Mouse (Mus musculus): ENCODE measurements around the gene Creg2. TPM values are rescaled to one million over a fixed set of nuclear protein-coding genes. Genes with fewer than 3 reads are reported as not detected.
"Not testable (repeated sequence)": the region's sequence is repeated elsewhere in the genome, so short reads cannot be mapped to it uniquely, and the experiment has no call there.

The Creg2 gene
- polyA plus RNA-seq, 1 experiment from 2014 or later = not detected

DNA sequence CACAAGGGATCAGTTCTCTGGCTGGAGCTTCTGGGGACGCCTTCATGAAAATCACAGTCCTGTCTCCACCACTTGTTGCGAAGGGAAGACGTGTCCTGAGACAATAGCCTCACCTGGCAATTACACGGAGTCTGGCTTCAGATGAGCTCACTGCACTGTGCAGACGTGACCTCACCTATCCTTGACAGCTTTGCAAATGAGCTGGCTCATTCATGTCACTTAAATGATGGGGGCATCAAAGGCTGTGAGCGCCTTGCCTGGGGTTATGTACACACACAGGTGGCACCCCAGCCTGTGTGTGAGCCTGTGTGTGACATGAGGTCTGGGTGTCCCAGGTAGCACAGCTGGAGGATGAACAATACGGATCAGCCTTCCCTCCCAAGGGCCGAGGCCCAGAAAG lies 27.6 kb upstream of the Creg2 start:
- H3K4me2 ChIP-seq = no peak overlapping the region
- no peak overlapping the region for H3K4me3 ChIP-seq
- H3K9me3 ChIP-seq = no peaks in the 10 kb centered on the region
- no peaks in the 10 kb centered on the region for H3K4me1 ChIP-seq
- H3K27me3 ChIP-seq (replicated peaks) = no peaks in the 10 kb centered on the region
- H3K27ac ChIP-seq (replicated peaks) = no peak overlapping the region
- no peaks in the 10 kb centered on the region for H3K36me3 ChIP-seq
- H3K9ac ChIP-seq = no peak overlapping the region
- ATAC-seq (ENCODE audit: extremely low read depth, insufficient number of reproducible peaks, low FRiP score, low TSS enrichment) = no peak
- 65% methylated on average over 8 of the region's 8 CpGs for WGBS

DNA sequence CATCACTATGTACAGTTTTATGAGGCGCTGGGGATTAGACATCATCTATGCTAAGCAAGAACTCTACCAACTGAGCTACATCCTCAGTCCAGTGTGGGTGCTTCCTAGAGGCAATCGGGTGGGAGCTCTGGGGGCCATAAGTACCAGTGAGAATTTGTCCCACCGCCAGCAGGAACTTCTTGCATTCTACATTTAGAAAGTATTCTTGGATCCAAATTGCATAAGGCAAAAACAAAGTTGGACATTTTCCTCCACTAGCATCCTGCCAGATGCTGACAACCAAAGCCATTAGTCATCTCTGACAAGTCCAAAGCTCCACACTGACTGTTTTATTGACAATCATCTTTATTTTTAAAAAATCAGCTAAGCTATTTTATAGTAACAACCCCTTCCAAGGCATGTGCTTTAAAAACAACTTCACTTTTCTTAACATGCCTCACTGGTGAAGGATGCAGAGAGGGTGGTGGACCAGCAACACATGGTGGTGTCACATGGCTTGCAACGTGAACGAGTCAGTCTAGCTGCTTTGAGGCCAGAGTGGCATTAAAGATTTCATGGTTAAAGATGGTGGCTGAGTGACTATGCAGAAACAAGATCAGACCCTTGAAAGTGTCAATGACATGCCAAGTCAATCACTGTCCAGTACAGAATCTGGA lies 25.1 kb upstream of the Creg2 start:
- H3K4me1 ChIP-seq = peaks cover 4% of the 10 kb centered on the region
- H3K9me3 ChIP-seq = no peaks in the 10 kb centered on the region
- ATAC-seq (ENCODE audit: extremely low read depth, insufficient number of reproducible peaks, low FRiP score, low TSS enrichment) = no peak
- H3K9ac ChIP-seq = no peak overlapping the region
- WGBS = 79% methylated on average over 5 of the region's 5 CpGs
- H3K27me3 ChIP-seq (replicated peaks) = no peaks in the 10 kb centered on the region
- no peak overlapping the region for H3K4me3 ChIP-seq
- no peaks in the 10 kb centered on the region for H3K36me3 ChIP-seq
- no peak overlapping the region for H3K4me2 ChIP-seq
- no peak overlapping the region for H3K27ac ChIP-seq (replicated peaks)

DNA sequence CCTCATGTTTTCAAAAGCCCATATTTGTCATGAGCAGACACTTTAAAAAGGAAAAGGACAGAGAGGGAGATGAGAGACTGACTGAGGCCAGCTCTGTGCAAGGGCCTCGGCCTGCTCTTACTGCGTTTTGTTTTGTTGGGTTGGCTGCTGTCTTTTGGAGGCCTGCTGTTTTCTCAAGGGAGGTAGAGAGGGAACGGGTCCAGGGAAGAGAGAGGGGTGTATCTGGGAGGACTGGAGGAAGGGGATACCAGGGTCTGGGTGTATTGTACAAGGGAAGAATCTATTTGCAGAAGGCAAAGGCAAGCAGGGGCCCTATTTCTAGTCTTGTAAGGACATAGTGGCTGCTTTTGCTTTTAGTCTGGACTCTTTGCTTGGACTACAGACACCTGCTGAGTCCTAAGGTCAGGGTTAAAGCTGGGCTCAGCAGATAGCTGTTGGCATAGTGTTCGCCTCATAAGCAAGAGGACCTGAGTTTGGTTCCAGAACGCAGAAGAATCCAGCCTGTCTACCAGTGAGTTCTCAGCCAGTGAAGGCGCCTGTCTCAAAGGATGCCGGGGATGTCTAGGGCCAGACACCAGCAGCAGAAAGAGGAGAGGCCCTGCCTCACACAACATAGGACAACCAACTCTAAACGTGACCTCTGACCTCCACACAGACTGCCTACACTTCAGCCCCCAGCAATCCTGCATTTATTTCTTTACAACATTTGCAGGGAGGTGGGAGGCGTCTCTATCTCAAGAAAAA lies 21.3 kb upstream of the Creg2 start:
- Histone ChIP-seq H3K4me2 (no peak overlapping the region), H3K9ac (no peak overlapping the region), H3K9me3 (peaks cover 6% of the 10 kb centered on the region; the same call in 1 of the 2 replicates), H3K27me3 (replicated peaks) (no peaks in the 10 kb centered on the region), H3K36me3 (no peaks in the 10 kb centered on the region), H3K4me3 (no peak overlapping the region), H3K4me1 (peaks cover 5% of the 10 kb centered on the region), H3K27ac (replicated peaks) (0 out of 2 replicates have a peak overlapping the region, but pooled peaks have one; percentile 20)
- WGBS = 74% methylated on average over 9 of the region's 9 CpGs
- no peak for ATAC-seq (ENCODE audit: extremely low read depth, insufficient number of reproducible peaks, low FRiP score, low TSS enrichment)

DNA sequence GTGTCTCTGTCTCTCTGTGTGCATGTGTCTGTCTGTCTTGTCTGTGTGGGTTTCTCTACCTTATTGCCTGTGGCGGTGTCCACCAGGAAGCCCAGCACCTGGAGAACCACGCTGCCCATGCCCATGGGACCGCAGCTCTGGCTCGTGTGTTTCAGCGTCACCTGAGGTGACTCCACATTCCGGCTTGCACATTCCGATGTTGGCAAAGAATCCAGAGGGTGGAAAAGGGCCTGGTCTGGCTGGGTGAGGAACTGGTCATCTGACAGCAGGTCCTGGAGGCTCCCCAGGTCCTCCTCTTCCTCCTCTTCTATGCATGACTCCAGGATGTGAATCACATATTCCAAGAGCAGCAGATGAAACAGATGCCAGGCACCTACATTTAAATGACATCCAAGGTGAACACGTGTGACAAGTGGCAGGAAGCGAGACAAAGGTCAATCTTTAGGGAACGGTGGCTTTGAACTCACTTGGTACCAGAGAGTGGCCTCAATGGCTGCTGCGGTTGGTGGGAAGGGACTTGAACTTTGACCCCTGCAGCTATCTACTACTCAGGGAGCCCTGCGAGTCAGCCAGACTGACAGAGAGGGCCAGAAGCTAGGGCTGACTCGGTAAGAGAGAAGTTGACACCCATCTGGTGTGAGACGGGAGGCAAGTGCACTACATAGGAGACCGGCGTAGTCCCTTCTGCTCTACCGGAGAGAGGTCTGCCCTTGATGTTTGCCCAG lies 19.1 kb upstream of the Creg2 start:
- WGBS = 79% methylated on average over 17 of the region's 17 CpGs
- no peak overlapping the region for H3K27ac ChIP-seq (replicated peaks)
- no peaks in the 10 kb centered on the region for H3K36me3 ChIP-seq
- H3K4me3 ChIP-seq = no peak overlapping the region
- H3K4me1 ChIP-seq = peaks cover 5% of the 10 kb centered on the region
- H3K27me3 ChIP-seq (replicated peaks) = no peaks in the 10 kb centered on the region
- H3K9me3 ChIP-seq = peaks cover 6% of the 10 kb centered on the region; the same call in 1 of the 2 replicates
- H3K9ac ChIP-seq = no peak overlapping the region
- no peak for ATAC-seq (ENCODE audit: extremely low read depth, insufficient number of reproducible peaks, low FRiP score, low TSS enrichment)
- H3K4me2 ChIP-seq = no peak overlapping the region

DNA sequence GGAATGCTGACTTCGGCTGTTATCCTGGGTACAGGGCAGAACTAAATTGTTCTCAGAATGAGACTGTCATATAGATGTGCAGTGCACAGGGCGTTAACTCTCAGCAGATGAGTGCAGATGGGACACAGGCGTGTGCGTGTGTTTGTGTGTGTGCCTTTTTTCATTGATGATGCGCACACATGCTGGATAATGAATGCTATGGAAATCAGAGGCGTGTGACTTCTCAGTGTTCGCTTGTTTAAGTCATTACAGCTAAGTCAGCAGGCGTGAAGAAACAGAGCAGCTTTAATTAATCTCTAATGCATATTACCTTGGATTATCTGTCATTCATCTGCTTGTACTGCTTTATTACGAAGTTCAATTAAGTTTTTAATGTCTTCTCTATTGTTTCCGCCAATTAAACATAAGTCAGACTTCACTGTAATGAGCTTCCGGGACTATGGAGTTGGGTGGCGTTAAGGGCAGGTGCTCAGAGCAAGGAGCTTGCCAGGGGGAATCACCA lies 15.5 kb upstream of the Creg2 start:
- Histone ChIP-seq H3K4me1 (peaks cover 5% of the 10 kb centered on the region), H3K9me3 (peaks cover 6% of the 10 kb centered on the region; the same call in 1 of the 2 replicates), H3K4me2 (no peak overlapping the region), H3K27ac (replicated peaks) (no peak overlapping the region), H3K4me3 (no peak overlapping the region), H3K36me3 (no peaks in the 10 kb centered on the region), H3K27me3 (replicated peaks) (no peaks in the 10 kb centered on the region), H3K9ac (no peak overlapping the region)
- 83% methylated on average over 12 of the region's 12 CpGs for WGBS
- ATAC-seq (ENCODE audit: extremely low read depth, insufficient number of reproducible peaks, low FRiP score, low TSS enrichment) = no peak

DNA sequence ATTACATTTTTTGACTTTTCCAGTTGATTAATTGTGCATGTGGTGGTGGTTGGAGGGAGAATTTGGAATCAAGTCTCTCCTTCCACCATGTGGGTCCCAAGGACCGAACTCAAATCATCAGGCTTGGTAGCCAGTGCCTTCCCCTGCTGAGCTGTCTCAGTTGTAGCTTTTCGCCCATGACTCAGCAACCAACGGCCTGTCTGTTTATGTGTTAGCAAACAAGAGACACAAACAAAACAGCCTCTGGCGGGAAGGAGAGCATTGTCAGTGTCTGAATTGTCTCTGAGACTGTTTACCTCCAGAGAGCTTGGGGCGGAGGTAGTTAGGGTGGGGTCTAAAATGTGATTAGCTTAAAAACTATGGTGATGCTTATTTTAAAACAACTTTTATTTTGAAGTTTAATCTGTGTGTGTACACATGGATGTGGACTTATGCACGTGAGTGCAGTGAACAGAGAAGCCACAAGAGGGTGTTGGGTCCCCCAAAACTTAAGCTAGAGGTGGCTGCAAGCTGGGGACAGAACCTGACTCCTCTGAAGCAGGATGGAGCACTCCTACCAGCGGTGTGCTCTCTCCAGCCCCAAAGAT lies 12.9 kb upstream of the Creg2 start:
- H3K4me2 ChIP-seq = no peak overlapping the region
- H3K27me3 ChIP-seq (replicated peaks) = no peaks in the 10 kb centered on the region
- H3K4me3 ChIP-seq = no peak overlapping the region
- no peaks in the 10 kb centered on the region; the same call in 1 of the 2 replicates for H3K9me3 ChIP-seq
- no peak overlapping the region for H3K27ac ChIP-seq (replicated peaks)
- no peaks in the 10 kb centered on the region for H3K36me3 ChIP-seq
- no peak for ATAC-seq (ENCODE audit: extremely low read depth, insufficient number of reproducible peaks, low FRiP score, low TSS enrichment)
- H3K9ac ChIP-seq = no peak overlapping the region
- 80% methylated on average over 7 of the region's 7 CpGs for WGBS
- H3K4me1 ChIP-seq = no peaks in the 10 kb centered on the region

DNA sequence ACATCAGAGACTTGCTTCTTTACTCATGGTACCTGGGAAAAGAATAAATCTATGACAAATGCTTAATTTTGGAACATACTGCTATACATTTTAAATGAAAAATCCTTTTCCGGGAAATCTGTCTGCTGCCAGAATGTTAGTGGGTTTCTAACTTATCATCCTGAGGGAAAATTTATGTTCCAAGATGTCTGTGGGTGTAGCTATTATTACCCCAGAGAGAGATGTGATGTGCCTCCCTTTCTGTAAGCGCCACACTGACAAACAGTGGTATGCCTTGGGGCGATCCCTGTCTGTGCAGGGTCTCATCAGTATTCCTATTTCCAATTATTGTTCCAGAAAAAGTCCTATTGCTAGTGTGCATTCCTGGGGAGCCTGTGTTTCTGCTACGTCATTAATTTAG lies 11.8 kb upstream of the Creg2 start:
- Histone ChIP-seq H3K9me3 (peaks cover 3% of the 10 kb centered on the region; the same call in 1 of the 2 replicates), H3K4me2 (no peak overlapping the region), H3K27ac (replicated peaks) (no peak overlapping the region), H3K27me3 (replicated peaks) (no peaks in the 10 kb centered on the region), H3K4me1 (no peaks in the 10 kb centered on the region), H3K4me3 (no peak overlapping the region), H3K36me3 (no peaks in the 10 kb centered on the region), H3K9ac (no peak overlapping the region)
- whole genome bisulfite sequencing = 78% methylated on average over 4 of the region's 4 CpGs
- no peak for ATAC-seq (ENCODE audit: extremely low read depth, insufficient number of reproducible peaks, low FRiP score, low TSS enrichment)

DNA sequence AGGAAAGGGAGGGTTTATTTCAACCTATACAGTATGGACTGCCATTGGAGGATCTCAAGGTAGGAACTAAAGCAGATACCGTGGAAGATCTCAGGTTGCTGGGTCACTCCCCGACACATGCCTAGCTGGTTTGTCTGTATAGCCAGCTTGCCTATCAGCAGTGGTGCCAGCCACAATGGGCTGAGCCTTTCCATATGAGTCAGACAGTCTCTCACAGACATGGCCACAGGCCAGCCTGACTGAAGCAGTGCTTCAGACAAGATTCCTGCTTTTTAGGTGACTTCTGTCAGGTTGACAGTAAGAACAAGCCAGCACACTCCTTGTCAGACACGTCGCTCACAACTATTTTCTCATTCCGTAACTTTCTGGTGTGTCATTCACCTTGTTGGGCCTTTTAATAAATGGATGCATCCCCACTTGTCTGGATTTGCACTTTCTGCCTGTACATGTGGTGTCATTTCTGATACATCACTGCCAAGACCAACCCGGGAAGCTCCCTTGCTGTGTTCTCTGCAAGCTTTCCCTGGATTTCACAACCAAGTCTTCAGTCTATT lies 5.8 kb upstream of the Creg2 start:
- 64% methylated on average over 6 of the region's 6 CpGs for WGBS
- H3K4me2 ChIP-seq = no peak overlapping the region
- H3K36me3 ChIP-seq = no peaks in the 10 kb centered on the region
- H3K9me3 ChIP-seq = peaks cover 3% of the 10 kb centered on the region; the same call in 1 of the 2 replicates
- H3K4me1 ChIP-seq = 0 out of 2 replicates have a peak, but pooled peaks cover 3% of the 10 kb centered on the region
- no peak for ATAC-seq (ENCODE audit: extremely low read depth, insufficient number of reproducible peaks, low FRiP score, low TSS enrichment)
- no peak overlapping the region for H3K27ac ChIP-seq (replicated peaks)
- peaks cover 15% of the 10 kb centered on the region for H3K27me3 ChIP-seq (replicated peaks)
- H3K9ac ChIP-seq = no peak overlapping the region
- no peak overlapping the region for H3K4me3 ChIP-seq

DNA sequence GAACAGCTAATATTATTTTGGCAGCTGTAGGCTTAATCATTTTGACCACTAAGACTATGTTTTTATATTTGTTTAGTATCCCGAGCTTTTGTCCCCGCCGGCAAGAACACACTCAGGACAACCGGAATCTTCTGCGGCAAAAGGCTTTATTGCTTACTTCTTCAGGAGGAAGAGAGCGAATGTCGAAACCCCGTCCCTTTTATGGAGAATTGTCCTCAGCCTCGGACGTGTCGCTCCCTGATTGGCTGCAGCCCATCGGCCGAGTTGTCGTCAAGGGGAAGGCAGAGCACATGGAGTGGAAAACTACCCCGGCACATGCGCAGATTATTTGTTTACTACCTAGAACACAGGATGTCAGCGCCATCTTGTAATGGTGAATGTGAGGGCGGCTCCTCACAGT lies 3.6 kb upstream of the Creg2 start:
- Histone ChIP-seq H3K4me1 (peaks cover 15% of the 10 kb centered on the region), H3K27me3 (replicated peaks) (peaks cover 36% of the 10 kb centered on the region)
- not testable (repeated sequence) for ATAC-seq (ENCODE audit: extremely low read depth, insufficient number of reproducible peaks, low FRiP score, low TSS enrichment); H3K4me3 ChIP-seq; H3K27ac ChIP-seq (replicated peaks); H3K9me3 ChIP-seq; H3K36me3 ChIP-seq; H3K4me2 ChIP-seq; H3K9ac ChIP-seq
- 85% methylated on average over 18 of the region's 18 CpGs for WGBS

DNA sequence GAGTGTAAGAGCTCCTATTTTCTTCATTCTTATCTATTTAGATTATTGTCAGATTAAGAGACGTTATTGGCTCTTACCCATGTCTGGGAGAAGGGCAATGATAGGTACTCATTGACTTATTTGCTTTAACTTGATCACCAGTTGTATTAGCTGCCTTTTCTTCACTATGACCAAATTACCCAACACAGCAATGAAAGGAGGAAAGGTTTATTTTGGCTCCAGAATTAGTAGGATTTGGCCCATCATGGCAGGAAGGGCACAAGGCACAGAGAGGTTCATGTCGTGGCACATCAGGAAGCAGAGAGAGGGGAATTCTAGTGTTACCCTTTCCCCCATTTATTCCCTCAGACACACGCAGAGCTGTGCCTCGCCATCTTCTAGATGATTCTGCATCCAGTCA lies 1.8 kb upstream of the Creg2 start:
- no peak overlapping the region for H3K9ac ChIP-seq
- H3K27me3 ChIP-seq (replicated peaks) = peaks cover 54% of the 10 kb centered on the region
- WGBS = 73% methylated on average over 4 of the region's 4 CpGs
- no peaks in the 10 kb centered on the region for H3K9me3 ChIP-seq
- H3K4me3 ChIP-seq = no peak overlapping the region
- H3K36me3 ChIP-seq = no peaks in the 10 kb centered on the region
- H3K27ac ChIP-seq (replicated peaks) = no peak overlapping the region
- no peak overlapping the region for H3K4me2 ChIP-seq
- no peak for ATAC-seq (ENCODE audit: extremely low read depth, insufficient number of reproducible peaks, low FRiP score, low TSS enrichment)
- peaks cover 15% of the 10 kb centered on the region for H3K4me1 ChIP-seq

All from heart, embryonic 13.5 days (tissue).